Mouse (Mus musculus) liver, embryonic 13.5 days (tissue): Measurements from ENCODE around the gene Fam71a. TPM values are rescaled to one million over a fixed set of nuclear protein-coding genes. Genes with fewer than 3 reads are reported as not detected.

Experiments used
- ATAC-seq: fragments of 200-750 bp; cut with Nextera tagmentation; 2 replicates; pipeline ENCODE4 v1.8.0; 2017; ENCODE audit warnings: low read depth, mild to moderate bottlenecking, moderate number of reproducible peaks, moderate library complexity
- DNase-seq: peaks from one replicate; pipeline ENCODE4 v3.0.0; 2022
- H3K27ac ChIP-seq: fragments of 300-500 bp; sonication (generic); 2 replicates; pipeline ENCODE4 v1.5.1; 2015; ENCODE audit warnings: moderate library complexity, mild to moderate bottlenecking, inconsistent platforms
- H3K27me3 ChIP-seq: fragments of 300-500 bp; sonication (generic); 2 replicates; pipeline ENCODE4 v1.6.1; 2015; ENCODE audit warnings: mild to moderate bottlenecking, inconsistent platforms
- H3K36me3 ChIP-seq: fragments of 300-500 bp; sonication (generic); 2 replicates; pipeline ENCODE4 v1.6.1; 2015; ENCODE audit warnings: mild to moderate bottlenecking, inconsistent platforms
- H3K4me1 ChIP-seq: fragments of 300-500 bp; sonication (generic); replicated peaks from 2 replicates; pipeline ENCODE4 v1.6.1; 2015; ENCODE audit warnings: inconsistent platforms
- H3K4me2 ChIP-seq: fragments of 300-500 bp; sonication (generic); 2 replicates; pipeline ENCODE4 v1.6.1; 2015; ENCODE audit warnings: inconsistent platforms, mild to moderate bottlenecking, moderate library complexity
- H3K4me3 ChIP-seq: fragments of 300-500 bp; sonication (generic); replicated peaks from 2 replicates; pipeline ENCODE4 v1.5.1; 2015; ENCODE audit warnings: mild to moderate bottlenecking, inconsistent platforms
- H3K9ac ChIP-seq: fragments of 300-500 bp; sonication (generic); 2 replicates; pipeline ENCODE4 v1.6.1; 2015; ENCODE audit warnings: mild to moderate bottlenecking, inconsistent platforms
- H3K9me3 ChIP-seq: fragments of 300-500 bp; sonication (generic); replicated peaks from 2 replicates; pipeline ENCODE4 v1.6.1; 2016; ENCODE audit warnings: inconsistent platforms
- WGBS: fragments of 180-500 bp; shearing (Covaris S2); methylation state at CpG from one replicate; pipeline ENCODE4 v1.1.7; 2015; ENCODE audit not compliant: insufficient replicate concordance; 5-methylcytosine and 5-hydroxymethylcytosine counted together
- polyA plus RNA-seq: library from polyadenylated mRNA; unstranded; fragments of >200 nt; fragmentation: Nextera tagmentation; extraction: Ambion mirVana; gene quantifications from 2 replicates; pipeline ENCODE4 v1.2.1, GENCODE M21; 2015

The Fam71a gene
- polyA plus RNA-seq, 1 experiment from 2014 or later: not detected

- Histone ChIP-seq H3K9ac (no peak overlapping the region), H3K27ac (no peak overlapping the region; the same call in 1 of the 2 replicates), H3K27me3 (peaks cover 4% of the 10 kb centered on the region), H3K4me1 (peaks cover 24% of the 10 kb centered on the region), H3K9me3 (no peaks in the 10 kb centered on the region), H3K4me2 (no peak overlapping the region), H3K4me3 (no peak overlapping the region), H3K36me3 (no peaks in the 10 kb centered on the region)
- DNase-seq: no peak
- no peak for ATAC-seq
- whole genome bisulfite sequencing: 38% methylated on average over 7 of the region's 7 CpGs
Measured at GRCm38 (mm10) chr1:191114868-191115267, 49.7 kb downstream of the Fam71a start.

Other genes starting within 250 kb of the Fam71a start
- 16.4 and 17.0 TPM in 2 replicates for gene Angel2, start 239.7 kb downstream of the Fam71a start, polyA plus RNA-seq
- 1.5 and 2.1 TPM in 2 replicates for gene Vash2, start 185.5 kb downstream of the Fam71a start, polyA plus RNA-seq
- gene Flvcr1, start 138.7 kb downstream of the Fam71a start, polyA plus RNA-seq: 4.3 and 5.0 TPM in 2 replicates
- not detected in 2 replicates for gene Spata45, start 128.2 kb downstream of the Fam71a start, polyA plus RNA-seq
- gene Tatdn3, start 101.9 kb downstream of the Fam71a start, polyA plus RNA-seq: 8.6 and 10.3 TPM in 2 replicates
- gene Nsl1, start 101.8 kb downstream of the Fam71a start, polyA plus RNA-seq: 16.7 and 18.1 TPM in 2 replicates
- gene Batf3, start 67.0 kb downstream of the Fam71a start, polyA plus RNA-seq: 2.6 and 3.1 TPM in 2 replicates
- gene Atf3, start 53.2 kb upstream of the Fam71a start, polyA plus RNA-seq: 1.3 TPM in 2 replicates
- gene Nenf, start 153.4 kb upstream of the Fam71a start, polyA plus RNA-seq: 28.0 and 29.9 TPM in 2 replicates
- gene Tmem206, start 161.1 kb upstream of the Fam71a start, polyA plus RNA-seq: 6.8 and 10.1 TPM in 2 replicates
- gene Ppp2r5a, start 238.5 kb upstream of the Fam71a start, polyA plus RNA-seq: 13.6 and 15.6 TPM in 2 replicates